Mouse (Mus musculus) skeletal muscle tissue, postnatal 0 days (tissue): ENCODE measurements around the gene Alg11. TPM values are rescaled to one million over a fixed set of nuclear protein-coding genes. Genes with fewer than 3 reads are reported as not detected.

Source experiments
- polyA plus RNA-seq: library from polyadenylated mRNA; unstranded; fragments of >200 nt; fragmentation: Nextera tagmentation; extraction: Ambion mirVana; gene quantifications from 2 replicates; pipeline ENCODE4 v1.2.1, GENCODE M21; 2015

Alg11 gene
- 10.0 and 10.5 TPM in 2 replicates for polyA plus RNA-seq

DNA sequence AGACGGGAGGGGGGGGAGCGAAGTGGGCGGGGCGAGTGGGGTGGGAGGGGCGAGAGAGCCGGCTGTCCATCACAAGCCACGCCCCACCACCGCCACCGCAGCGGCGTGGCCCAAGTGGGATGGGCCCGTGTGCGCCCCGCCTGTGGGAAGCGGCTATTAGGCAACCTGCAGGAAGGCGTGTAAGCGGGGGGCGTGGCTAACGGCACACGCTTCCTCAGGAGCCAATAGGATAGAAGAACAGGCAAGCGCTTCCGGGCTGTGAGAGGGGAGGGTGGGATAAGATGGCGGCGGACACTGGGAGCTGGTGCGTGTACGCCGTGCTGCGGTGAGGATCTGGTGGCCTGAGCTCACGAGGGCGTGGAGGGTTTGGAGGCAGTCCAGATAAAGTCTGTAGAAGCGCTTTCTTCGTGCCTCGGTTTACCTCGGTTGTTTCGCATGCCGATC, at the start of gene Alg11:
Alg11 (plus strand) TSS at position 276 of the 444 bp plus-strand sequence.

DNA sequence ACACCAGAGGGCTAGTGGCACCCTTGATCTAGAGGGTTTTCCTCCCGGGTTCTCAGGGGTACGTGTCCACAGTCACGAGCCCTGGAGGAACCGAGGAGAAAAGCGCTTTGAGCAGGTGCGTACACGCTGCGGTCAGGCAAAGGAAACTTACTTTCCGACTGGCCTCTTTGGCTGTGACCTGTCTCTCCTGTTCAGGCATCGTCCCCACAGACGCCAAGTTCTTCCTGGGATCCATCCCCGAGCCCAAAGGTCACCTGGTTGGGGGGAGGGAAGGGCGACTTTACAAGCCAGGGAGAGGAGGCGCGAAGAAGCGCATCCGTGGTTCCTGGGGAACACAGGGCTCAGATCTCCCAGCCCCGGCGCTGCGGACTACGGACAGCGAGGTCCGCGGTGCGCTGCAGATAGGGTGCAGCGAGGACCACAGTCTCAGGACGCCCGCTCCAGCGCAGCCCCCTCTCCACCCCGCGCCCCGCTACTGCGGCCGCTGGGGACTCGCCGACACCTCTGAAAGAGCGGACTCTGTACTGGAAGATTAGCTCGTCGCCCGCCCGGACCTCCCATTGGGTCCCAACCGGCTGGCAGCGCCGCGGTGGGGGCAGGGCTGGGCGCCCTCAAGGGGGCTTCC, 588 bp upstream of the Alg11 start, which contains the start of gene Atp7b:
Atp7b (minus strand) TSS at position 485 of the 625 bp plus-strand sequence.

Other genes with a start within 250 kb of the Alg11 start
- not detected in 2 replicates for gene Defb50, start 237.2 kb upstream of the Alg11 start, polyA plus RNA-seq
- not detected in 2 replicates for gene Defb2, start 220.8 kb upstream of the Alg11 start, polyA plus RNA-seq
- gene Defb10, start 201.8 kb upstream of the Alg11 start, polyA plus RNA-seq: not detected in 2 replicates
- not detected in 2 replicates for gene Defb9, start 175.3 kb upstream of the Alg11 start, polyA plus RNA-seq
- gene Defb11, start 154.3 kb upstream of the Alg11 start, polyA plus RNA-seq: not detected in 2 replicates
- gene Defb15, start 128.0 kb upstream of the Alg11 start, polyA plus RNA-seq: not detected in 2 replicates
- not detected in 2 replicates for gene Defb35, start 122.4 kb upstream of the Alg11 start, polyA plus RNA-seq
- gene Defb13, start 114.0 kb upstream of the Alg11 start, polyA plus RNA-seq: not detected in 2 replicates
- not detected in 2 replicates for gene Fam90a1a, start 102.0 kb upstream of the Alg11 start, polyA plus RNA-seq
- not detected in 2 replicates for gene Ccdc70, start 90.9 kb upstream of the Alg11 start, polyA plus RNA-seq
- 0.05 TPM in 2 replicates for gene Atp7b, start 416 bp upstream of the Alg11 start, polyA plus RNA-seq
- 0.06 and 0.09 TPM in 2 replicates for gene Nek5, start 64.3 kb downstream of the Alg11 start, polyA plus RNA-seq
- gene Nek3, start 105.7 kb downstream of the Alg11 start, polyA plus RNA-seq: 2.3 and 2.9 TPM in 2 replicates
- 13.8 and 14.7 TPM in 2 replicates for gene Ckap2, start 125.1 kb downstream of the Alg11 start, polyA plus RNA-seq
- 18.6 and 22.3 TPM in 2 replicates for gene Vps36, start 132.1 kb downstream of the Alg11 start, polyA plus RNA-seq
- gene Thsd1, start 166.6 kb downstream of the Alg11 start, polyA plus RNA-seq: 7.3 and 7.5 TPM in 2 replicates
- gene Tpte, start 222.7 kb downstream of the Alg11 start, polyA plus RNA-seq: 0.09 TPM in 1 of 2 replicates, not detected in the other